Mouse (Mus musculus) heart, embryonic 10.5 days (tissue): ENCODE data around the gene Gm49510. TPM values are rescaled to one million over a fixed set of nuclear protein-coding genes. Genes with fewer than 3 reads are reported as not detected.
A peak's percentile ranks its signal among the peaks of the same experiment; 100 is the strongest.

Source experiments
- DNase-seq: peaks from one replicate; pipeline ENCODE4 v3.0.0-alpha.2; 2017; ENCODE audit warnings: low spot score
- H3K27ac ChIP-seq: fragments of 300-500 bp; sonication (generic); 2 replicates; pipeline ENCODE4 v1.5.1; 2016; ENCODE audit warnings: mild to moderate bottlenecking
- H3K27me3 ChIP-seq: fragments of 300-500 bp; sonication (generic); 2 replicates; pipeline ENCODE4 v1.6.1; 2016; ENCODE audit warnings: mild to moderate bottlenecking; ENCODE audit not compliant: poor library complexity, insufficient read depth, severe bottlenecking
- H3K36me3 ChIP-seq: fragments of 300-500 bp; sonication (generic); 2 replicates; pipeline ENCODE4 v1.6.1; 2016; ENCODE audit warnings: mild to moderate bottlenecking, moderate library complexity
- H3K4me1 ChIP-seq: fragments of 300-500 bp; sonication (generic); 2 replicates; pipeline ENCODE4 v1.6.1; 2016; ENCODE audit warnings: mild to moderate bottlenecking
- H3K4me3 ChIP-seq: fragments of 300-500 bp; sonication (generic); 2 replicates; pipeline ENCODE4 v1.5.1; 2016; ENCODE audit warnings: mild to moderate bottlenecking, moderate library complexity
- H3K9me3 ChIP-seq: fragments of 300-500 bp; sonication (generic); 2 replicates; pipeline ENCODE4 v1.6.1; 2016; ENCODE audit warnings: mild to moderate bottlenecking, moderate library complexity
- WGBS: fragments of 180-500 bp; shearing (Covaris S2); methylation state at CpG from one replicate; pipeline ENCODE4 v1.1.7; 2016; 5-methylcytosine and 5-hydroxymethylcytosine counted together
- polyA plus RNA-seq: library from polyadenylated mRNA; unstranded; fragments of >200 nt; fragmentation: Nextera tagmentation; extraction: Ambion mirVana; gene quantifications from 2 replicates; pipeline ENCODE4 v1.2.1, GENCODE M21; 2016

Gene Gm49510
- 0.11 and 0.38 TPM in 2 replicates for polyA plus RNA-seq

GRCm38 (mm10) chr15:78899409-78899739 lies at the start of gene Gm49510:
TSS of gene Gm49510 (plus strand) at chr15:78899667.
- Histone ChIP-seq H3K36me3 (peaks cover 35% of the 10 kb centered on the region), H3K4me1 (peaks cover 76% of the 10 kb centered on the region), H3K27me3 (no peaks in the 10 kb centered on the region), H3K27ac (peak within 1 kb of the TSS; percentile 92), H3K4me3 (peak within 1 kb of the TSS; percentile 83), H3K9me3 (no peaks in the 10 kb centered on the region)
- no peak for DNase-seq
- 1% methylated on average over 20 of the region's 20 CpGs for WGBS

GRCm38 (mm10) chr15:78850059-78850824 lies 49.2 kb upstream of the Gm49510 start:
- H3K4me3 ChIP-seq = no peak overlapping the region
- H3K27me3 ChIP-seq = 0 out of 2 replicates have a peak, but pooled peaks cover 4% of the 10 kb centered on the region
- H3K36me3 ChIP-seq = peaks cover 26% of the 10 kb centered on the region
- peaks cover 56% of the 10 kb centered on the region for H3K4me1 ChIP-seq
- no peaks in the 10 kb centered on the region for H3K9me3 ChIP-seq
- H3K27ac ChIP-seq = peak overlapping the region; percentile 43
- no peak for DNase-seq
- WGBS = 63% methylated on average over 15 of the region's 15 CpGs

- peaks cover 49% of the 10 kb centered on the region for H3K4me1 ChIP-seq
- H3K9me3 ChIP-seq = no peaks in the 10 kb centered on the region
- H3K27me3 ChIP-seq = 0 out of 2 replicates have a peak, but pooled peaks cover 5% of the 10 kb centered on the region
- 37% methylated on average over 6 of the region's 6 CpGs for WGBS
- peak overlapping the region; percentile 43 for H3K27ac ChIP-seq
- peaks cover 25% of the 10 kb centered on the region for H3K36me3 ChIP-seq
- DNase-seq = no peak
- no peak overlapping the region for H3K4me3 ChIP-seq
Observed at GRCm38 (mm10) chr15:78850944-78851343, 48.5 kb upstream of the Gm49510 start.

GRCm38 (mm10) chr15:78851505-78852153 lies 47.8 kb upstream of the Gm49510 start:
- Histone ChIP-seq H3K36me3 (peaks cover 22% of the 10 kb centered on the region), H3K27me3 (0 out of 2 replicates have a peak, but pooled peaks cover 8% of the 10 kb centered on the region), H3K4me3 (peak overlapping the region; percentile 19; the same call in 1 of the 2 replicates), H3K4me1 (peaks cover 46% of the 10 kb centered on the region), H3K9me3 (no peaks in the 10 kb centered on the region), H3K27ac (no peak overlapping the region)
- 5% methylated on average over 13 of the region's 13 CpGs for WGBS
- peak; percentile 95 for DNase-seq

GRCm38 (mm10) chr15:78855303-78855965 lies 44.0 kb upstream of the Gm49510 start, which contains the start of gene Lgals2:
TSS of gene Lgals2 (minus strand) at chr15:78855529.
- Histone ChIP-seq H3K36me3 (no peaks in the 10 kb centered on the region), H3K4me1 (peaks cover 41% of the 10 kb centered on the region), H3K27ac (no peak within 1 kb of the TSS), H3K27me3 (0 out of 2 replicates have a peak, but pooled peaks cover 4% of the 10 kb centered on the region), H3K4me3 (no peak within 1 kb of the TSS), H3K9me3 (no peaks in the 10 kb centered on the region)
- no peak for DNase-seq
- WGBS = 75% methylated on average over 8 of the region's 8 CpGs

- Histone ChIP-seq H3K4me1 (peaks cover 25% of the 10 kb centered on the region), H3K9me3 (no peaks in the 10 kb centered on the region), H3K36me3 (no peaks in the 10 kb centered on the region), H3K27me3 (0 out of 2 replicates have a peak, but pooled peaks cover 7% of the 10 kb centered on the region), H3K27ac (no peak overlapping the region), H3K4me3 (no peak overlapping the region)
- WGBS = 82% methylated on average over 7 of the region's 7 CpGs
- no peak for DNase-seq
Observed at GRCm38 (mm10) chr15:78857009-78857408, 42.5 kb upstream of the Gm49510 start.

GRCm38 (mm10) chr15:78859311-78859710 lies 40.2 kb upstream of the Gm49510 start:
- DNase-seq = no peak
- H3K27ac ChIP-seq = no peak overlapping the region; the same call in 1 of the 2 replicates
- no peak overlapping the region for H3K4me3 ChIP-seq
- 0 out of 2 replicates have a peak, but pooled peaks cover 18% of the 10 kb centered on the region for H3K27me3 ChIP-seq
- H3K36me3 ChIP-seq = no peaks in the 10 kb centered on the region
- H3K9me3 ChIP-seq = no peaks in the 10 kb centered on the region
- 67% methylated on average over 4 of the region's 4 CpGs for WGBS
- H3K4me1 ChIP-seq = peaks cover 25% of the 10 kb centered on the region

- Histone ChIP-seq H3K9me3 (no peaks in the 10 kb centered on the region), H3K36me3 (no peaks in the 10 kb centered on the region), H3K27ac (0 out of 2 replicates have a peak overlapping the region, but pooled peaks have one; percentile 13), H3K27me3 (0 out of 2 replicates have a peak, but pooled peaks cover 18% of the 10 kb centered on the region), H3K4me3 (no peak overlapping the region), H3K4me1 (peaks cover 25% of the 10 kb centered on the region)
- WGBS = 37% methylated on average over 6 of the region's 6 CpGs
- DNase-seq = no peak
Observed at GRCm38 (mm10) chr15:78859714-78860113, 39.8 kb upstream of the Gm49510 start.

- Histone ChIP-seq H3K4me3 (no peak overlapping the region), H3K27ac (no peak overlapping the region), H3K27me3 (0 out of 2 replicates have a peak, but pooled peaks cover 14% of the 10 kb centered on the region), H3K9me3 (no peaks in the 10 kb centered on the region), H3K4me1 (peaks cover 25% of the 10 kb centered on the region), H3K36me3 (no peaks in the 10 kb centered on the region)
- no peak for DNase-seq
- 79% methylated on average over 5 of the region's 5 CpGs for WGBS
Observed at GRCm38 (mm10) chr15:78862280-78862679, 37.2 kb upstream of the Gm49510 start.

- H3K9me3 ChIP-seq = no peaks in the 10 kb centered on the region
- H3K4me3 ChIP-seq = no peak overlapping the region
- DNase-seq = no peak
- peaks cover 19% of the 10 kb centered on the region for H3K4me1 ChIP-seq
- H3K36me3 ChIP-seq = no peaks in the 10 kb centered on the region
- 79% methylated on average over 2 of the region's 2 CpGs for WGBS
- 0 out of 2 replicates have a peak, but pooled peaks cover 14% of the 10 kb centered on the region for H3K27me3 ChIP-seq
- no peak overlapping the region for H3K27ac ChIP-seq
Observed at GRCm38 (mm10) chr15:78863154-78863553, 36.3 kb upstream of the Gm49510 start.

GRCm38 (mm10) chr15:78863852-78864253 lies 35.6 kb upstream of the Gm49510 start:
- 0 out of 2 replicates have a peak, but pooled peaks cover 14% of the 10 kb centered on the region for H3K27me3 ChIP-seq
- peaks cover 21% of the 10 kb centered on the region for H3K4me1 ChIP-seq
- no peak for DNase-seq
- H3K36me3 ChIP-seq = no peaks in the 10 kb centered on the region
- H3K9me3 ChIP-seq = no peaks in the 10 kb centered on the region
- WGBS = 37% methylated on average over 13 of the region's 13 CpGs
- no peak overlapping the region for H3K4me3 ChIP-seq
- no peak overlapping the region for H3K27ac ChIP-seq

- WGBS = 36% methylated on average over 9 of the region's 9 CpGs
- H3K4me3 ChIP-seq = no peak overlapping the region
- DNase-seq = peak; percentile 88
Observed at GRCm38 (mm10) chr15:78868398-78868797, 31.1 kb upstream of the Gm49510 start.

More at GRCm38 (mm10) chr15:78868398-78868797, 31.1 kb upstream of the Gm49510 start:
- Histone ChIP-seq H3K4me1 (peaks cover 14% of the 10 kb centered on the region), H3K27me3 (0 out of 2 replicates have a peak, but pooled peaks cover 5% of the 10 kb centered on the region), H3K27ac (peak overlapping the region; percentile 77), H3K9me3 (no peaks in the 10 kb centered on the region), H3K36me3 (no peaks in the 10 kb centered on the region)
